Mouse (Mus musculus): ENCODE data around the gene Gh.

GRCm38 (mm10) chr11:106326475-106326874, 24.8 kb upstream of the Gh start:
- no peak for TF ChIP-seq CTCF (IDR thresholded peaks at IDR 0.05; ENCODE audit: low read depth)
- TF ChIP-seq EP300 (IDR thresholded peaks at IDR 0.05; ENCODE audit: low read depth): no peak
